Mouse (Mus musculus) kidney, embryonic 15.5 days (tissue): ENCODE results near the gene Tbx2. TPM values are rescaled to one million over a fixed set of nuclear protein-coding genes. Genes with fewer than 3 reads are reported as not detected.

Source experiments
- ATAC-seq: fragments of 200-750 bp; cut with Nextera tagmentation; replicated peaks from 2 replicates; pipeline ENCODE4 v1.8.0; 2017; ENCODE audit warnings: moderate TSS enrichment; ENCODE audit not compliant: low FRiP score
- H3K27ac ChIP-seq: fragments of 300-500 bp; sonication (generic); 2 replicates; pipeline ENCODE4 v1.5.1; 2015; ENCODE audit warnings: mild to moderate bottlenecking, inconsistent platforms
- H3K27me3 ChIP-seq: fragments of 300-500 bp; sonication (generic); 2 replicates; pipeline ENCODE4 v1.6.1; 2015; ENCODE audit warnings: inconsistent platforms
- H3K36me3 ChIP-seq: fragments of 300-500 bp; sonication (generic); 2 replicates; pipeline ENCODE4 v1.6.1; 2015; ENCODE audit warnings: inconsistent platforms
- H3K4me1 ChIP-seq: fragments of 300-500 bp; sonication (generic); 2 replicates; pipeline ENCODE4 v1.6.1; 2015; ENCODE audit warnings: inconsistent platforms
- H3K4me2 ChIP-seq: fragments of 300-500 bp; sonication (generic); 2 replicates; pipeline ENCODE4 v1.6.1; 2015; ENCODE audit warnings: moderate library complexity, mild to moderate bottlenecking, inconsistent platforms
- H3K4me3 ChIP-seq: fragments of 300-500 bp; sonication (generic); replicated peaks from 2 replicates; pipeline ENCODE4 v1.5.1; 2015; ENCODE audit warnings: mild to moderate bottlenecking, inconsistent platforms
- H3K9ac ChIP-seq: fragments of 300-500 bp; sonication (generic); 2 replicates; pipeline ENCODE4 v1.6.1; 2015; ENCODE audit warnings: mild to moderate bottlenecking, inconsistent platforms
- H3K9me3 ChIP-seq: fragments of 300-500 bp; sonication (generic); replicated peaks from 2 replicates; pipeline ENCODE4 v1.6.1; 2016; ENCODE audit warnings: inconsistent platforms
- WGBS: fragments of 180-500 bp; shearing (Covaris S2); methylation state at CpG from one replicate; pipeline ENCODE4 v1.1.7; 2015; ENCODE audit warnings: mixed read lengths; 5-methylcytosine and 5-hydroxymethylcytosine counted together
- polyA plus RNA-seq: library from polyadenylated mRNA; unstranded; fragments of >200 nt; fragmentation: Nextera tagmentation; extraction: Ambion mirVana; gene quantifications from 2 replicates; pipeline ENCODE4 v1.2.1, GENCODE M21; 2015

The Tbx2 gene
- polyA plus RNA-seq: 11.2 and 11.4 TPM in 2 replicates

DNA sequence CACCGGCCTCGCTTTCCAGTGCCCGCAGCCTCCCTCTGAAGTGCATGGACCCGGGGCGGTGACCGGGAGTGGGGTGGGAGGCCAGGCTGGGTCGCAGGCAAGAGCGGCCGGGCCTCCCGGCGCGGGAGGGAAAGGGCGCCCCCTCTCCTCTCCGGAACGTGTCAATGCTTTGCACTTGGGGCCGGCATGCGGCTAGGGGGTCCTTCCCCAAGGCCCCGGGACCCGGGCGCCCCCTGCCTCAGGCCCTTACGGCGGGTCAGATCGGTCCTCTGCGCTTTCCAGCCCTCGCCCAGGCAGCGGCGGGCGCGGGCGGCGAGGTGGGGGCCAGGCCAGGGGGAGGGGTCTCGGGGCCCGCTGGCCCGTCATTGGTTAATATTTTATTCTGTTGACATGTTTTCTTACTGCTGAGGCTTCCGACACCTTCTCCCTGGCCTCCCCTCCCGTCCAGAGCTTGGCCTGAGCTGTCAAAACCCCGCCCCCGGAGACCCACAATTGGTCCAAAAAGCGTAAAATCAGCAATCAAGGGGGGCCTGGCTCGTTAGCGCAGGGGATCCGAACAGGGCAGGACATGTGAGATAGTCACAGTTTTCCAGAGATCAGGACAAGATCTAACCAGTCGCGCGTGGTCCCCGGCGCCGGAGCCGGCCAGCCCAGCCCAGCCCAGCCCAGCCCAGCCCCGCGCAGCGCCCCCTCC is at the start of gene Tbx2:
TSS of gene Tbx2 (plus strand) at position 321 of the 694 bp plus-strand sequence.
- H3K9me3 ChIP-seq: no peaks in the 10 kb centered on the region
- H3K9ac ChIP-seq: peak within 1 kb of the TSS; percentile 87
- WGBS: under 1% methylated on average over 46 of the region's 52 CpGs
- peak within 1 kb of the TSS; percentile 92 for H3K4me2 ChIP-seq
- peak within 1 kb of the TSS; percentile 75 for H3K4me3 ChIP-seq
- ATAC-seq: peak; percentile 91
- H3K27ac ChIP-seq: peak within 1 kb of the TSS; percentile 94
- peaks cover 88% of the 10 kb centered on the region for H3K27me3 ChIP-seq
- peaks cover 69% of the 10 kb centered on the region for H3K4me1 ChIP-seq
- 0 out of 2 replicates have a peak, but pooled peaks cover 5% of the 10 kb centered on the region for H3K36me3 ChIP-seq

DNA sequence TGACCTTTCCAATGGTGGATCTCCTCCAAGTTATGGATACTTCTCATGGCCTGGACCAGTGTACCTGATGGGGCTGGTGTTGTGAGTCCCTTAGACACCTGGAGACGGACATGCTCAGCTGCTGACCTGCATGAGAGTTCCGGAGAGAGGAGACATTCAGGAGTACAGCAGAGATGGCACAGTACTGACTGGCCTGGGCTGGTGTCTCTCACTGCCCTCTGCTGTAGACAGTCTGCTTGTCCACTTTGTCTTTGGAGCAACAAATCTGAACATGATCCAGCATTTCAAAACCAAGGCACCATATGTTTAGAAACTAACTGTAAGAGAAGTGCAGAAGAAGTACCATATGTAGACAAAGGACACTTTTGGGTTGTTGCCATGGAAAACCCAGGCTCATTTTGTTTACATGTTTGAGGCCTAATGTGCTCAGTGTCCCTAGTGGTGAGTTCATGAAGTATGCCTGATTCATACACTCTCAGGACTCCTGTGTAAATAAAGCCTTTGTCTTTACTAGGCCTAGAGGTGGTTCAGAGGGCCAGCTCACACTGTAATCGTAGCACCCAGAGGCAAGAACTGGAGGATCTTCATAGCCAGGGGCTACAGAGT is 46.1 kb upstream of the Tbx2 start:
- 77% methylated on average over 3 of the region's 3 CpGs for WGBS
- no peak for ATAC-seq
- no peak overlapping the region for H3K27ac ChIP-seq

GRCm38 (mm10) chr11:85789750-85790149 is 42.6 kb upstream of the Tbx2 start:
- Histone ChIP-seq H3K27ac (no peak overlapping the region; the same call in 1 of the 2 replicates), H3K4me1 (peaks cover 50% of the 10 kb centered on the region), H3K9me3 (no peaks in the 10 kb centered on the region), H3K9ac (no peak overlapping the region), H3K36me3 (no peaks in the 10 kb centered on the region), H3K27me3 (no peaks in the 10 kb centered on the region), H3K4me3 (no peak overlapping the region), H3K4me2 (no peak overlapping the region)
- ATAC-seq: no peak
- WGBS: 79% methylated on average over 7 of the region's 7 CpGs

More for the DNA sequence above, 46.1 kb upstream of the Tbx2 start:
- Histone ChIP-seq H3K27me3 (no peaks in the 10 kb centered on the region), H3K4me1 (peaks cover 23% of the 10 kb centered on the region), H3K9ac (no peak overlapping the region), H3K4me3 (no peak overlapping the region), H3K4me2 (no peak overlapping the region), H3K36me3 (no peaks in the 10 kb centered on the region), H3K9me3 (no peaks in the 10 kb centered on the region)

DNA sequence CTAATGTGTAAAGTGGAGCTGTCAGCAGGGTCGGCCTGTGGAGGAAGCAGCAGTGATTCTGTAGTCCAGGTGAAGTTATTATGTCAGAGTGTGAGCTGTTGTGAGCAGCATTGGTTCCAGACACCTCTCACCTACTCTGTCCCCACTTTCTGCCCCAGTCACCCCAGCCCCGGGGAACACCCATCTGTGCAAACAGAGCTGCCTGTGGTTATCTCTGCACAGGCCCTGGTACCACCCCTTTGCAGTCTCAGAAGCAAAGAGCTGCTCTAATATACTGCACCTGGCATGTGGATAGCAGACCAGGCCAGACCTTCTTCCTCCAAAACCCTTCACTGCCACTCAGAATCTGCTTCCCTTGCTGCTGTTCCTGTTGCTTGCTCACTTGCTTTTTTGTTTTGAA is 42.1 kb upstream of the Tbx2 start:
- Histone ChIP-seq H3K36me3 (no peaks in the 10 kb centered on the region), H3K4me1 (peaks cover 50% of the 10 kb centered on the region), H3K27ac (peak overlapping the region; percentile 82), H3K4me3 (no peak overlapping the region), H3K4me2 (no peak overlapping the region), H3K9ac (no peak overlapping the region), H3K9me3 (no peaks in the 10 kb centered on the region), H3K27me3 (no peaks in the 10 kb centered on the region)
- 69% methylated on average over 2 of the region's 2 CpGs for WGBS
- ATAC-seq: peak; percentile 48; the same call in 1 of the 2 replicates

GRCm38 (mm10) chr11:85791212-85791611 is 41.1 kb upstream of the Tbx2 start:
- Histone ChIP-seq H3K36me3 (no peaks in the 10 kb centered on the region), H3K27me3 (no peaks in the 10 kb centered on the region), H3K4me3 (no peak overlapping the region), H3K4me1 (peaks cover 46% of the 10 kb centered on the region), H3K9me3 (no peaks in the 10 kb centered on the region), H3K4me2 (no peak overlapping the region), H3K9ac (no peak overlapping the region), H3K27ac (peak overlapping the region; percentile 82)
- 74% methylated on average over 1 of the region's 1 CpGs for WGBS
- ATAC-seq: no peak

DNA sequence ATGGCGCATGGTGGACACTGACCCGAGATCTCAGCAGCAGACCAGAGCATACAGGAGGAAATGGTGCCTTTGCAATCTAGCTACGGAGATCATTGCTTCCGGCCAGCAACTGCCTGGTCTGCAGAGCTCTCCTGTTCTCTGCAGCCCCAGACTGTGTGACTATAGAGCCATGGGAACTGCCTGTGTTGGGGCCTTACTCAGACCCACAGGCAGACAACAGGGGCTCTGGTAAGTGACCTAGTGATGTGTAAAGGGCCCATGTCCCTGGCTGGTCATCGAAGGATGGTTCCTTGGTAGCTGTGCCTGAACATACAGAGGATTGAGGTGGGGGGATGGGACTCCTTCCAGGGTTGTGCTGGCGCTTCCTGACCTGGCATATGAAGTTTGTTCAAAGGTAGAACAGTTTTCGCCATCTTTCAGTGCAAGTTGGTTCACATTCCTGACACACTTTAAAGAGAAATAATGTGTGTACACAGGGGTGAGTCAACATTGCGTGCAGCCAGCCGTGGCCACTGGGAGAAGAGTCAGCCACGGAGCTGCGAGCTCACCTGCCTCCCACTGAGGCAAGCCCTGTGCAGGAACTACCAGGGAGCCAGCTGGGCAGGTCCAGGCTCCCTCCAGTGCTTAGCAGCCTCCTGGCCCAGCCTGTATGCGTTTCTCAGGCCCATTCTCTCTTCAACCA is 39.7 kb upstream of the Tbx2 start:
- Histone ChIP-seq H3K9ac (no peak overlapping the region), H3K4me1 (peaks cover 38% of the 10 kb centered on the region), H3K4me2 (no peak overlapping the region), H3K4me3 (no peak overlapping the region), H3K9me3 (no peaks in the 10 kb centered on the region), H3K36me3 (no peaks in the 10 kb centered on the region), H3K27ac (peak overlapping the region; percentile 82), H3K27me3 (no peaks in the 10 kb centered on the region)
- peak; percentile 88 for ATAC-seq
- 57% methylated on average over 12 of the region's 12 CpGs for WGBS

DNA sequence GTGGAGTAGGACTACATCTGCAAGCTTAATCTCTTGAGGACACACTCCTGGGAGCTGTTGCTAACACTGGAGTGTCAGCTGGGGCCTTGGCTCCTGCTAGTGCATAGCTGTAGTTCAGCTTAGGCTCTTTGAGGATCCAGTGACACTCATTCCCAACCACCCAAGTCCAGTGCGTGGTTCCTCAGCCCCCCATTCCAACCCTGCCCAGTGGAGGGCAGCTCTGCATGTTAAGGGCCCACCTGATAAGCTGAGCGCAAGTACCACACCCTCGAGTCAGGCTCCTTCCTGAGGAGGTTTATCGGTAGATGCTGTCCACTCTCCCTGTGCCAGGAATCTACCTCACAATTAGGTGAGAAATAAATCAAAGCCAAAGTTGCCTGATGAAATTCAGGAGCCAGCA is 32.9 kb upstream of the Tbx2 start:
- Histone ChIP-seq H3K4me2 (peak overlapping the region; percentile 31; the same call in 1 of the 2 replicates), H3K27ac (peak overlapping the region; percentile 41; the same call in 1 of the 2 replicates), H3K36me3 (no peaks in the 10 kb centered on the region), H3K4me3 (no peak overlapping the region), H3K9me3 (no peaks in the 10 kb centered on the region), H3K4me1 (peaks cover 30% of the 10 kb centered on the region), H3K9ac (no peak overlapping the region), H3K27me3 (no peaks in the 10 kb centered on the region)
- 66% methylated on average over 4 of the region's 4 CpGs for WGBS
- ATAC-seq: no peak

DNA sequence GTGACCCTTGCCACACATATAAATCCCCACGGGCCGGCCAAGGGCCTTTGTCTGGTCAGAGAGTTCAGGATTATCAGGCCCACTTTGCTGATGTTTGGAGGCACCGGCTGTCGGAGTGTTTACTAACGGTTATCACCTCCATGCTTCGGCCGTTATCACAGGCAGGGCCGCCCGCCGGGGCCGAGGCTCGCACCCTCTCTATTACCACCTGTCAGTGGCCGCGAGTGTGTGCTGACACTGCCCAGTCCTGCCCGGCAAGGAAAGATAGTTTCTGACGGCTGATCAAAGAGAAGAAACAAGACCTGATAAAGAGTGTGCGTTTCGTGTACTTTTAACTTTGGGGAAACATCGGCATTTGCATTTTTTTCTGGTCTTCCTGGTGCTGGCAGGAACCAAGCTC is 32.5 kb upstream of the Tbx2 start:
- 24% methylated on average over 19 of the region's 19 CpGs for WGBS
- Histone ChIP-seq H3K4me3 (no peak overlapping the region), H3K4me2 (peak overlapping the region; percentile 31; the same call in 1 of the 2 replicates), H3K36me3 (no peaks in the 10 kb centered on the region), H3K4me1 (peaks cover 30% of the 10 kb centered on the region), H3K27ac (peak overlapping the region; percentile 41; the same call in 1 of the 2 replicates), H3K27me3 (no peaks in the 10 kb centered on the region), H3K9ac (no peak overlapping the region), H3K9me3 (no peaks in the 10 kb centered on the region)
- ATAC-seq: 0 out of 2 replicates have a peak, but pooled peaks have one; percentile 55

- no peak for ATAC-seq
- 55% methylated on average over 11 of the region's 11 CpGs for WGBS
- H3K9ac ChIP-seq: no peak overlapping the region
- H3K36me3 ChIP-seq: no peaks in the 10 kb centered on the region
- H3K4me1 ChIP-seq: peaks cover 30% of the 10 kb centered on the region
- no peaks in the 10 kb centered on the region for H3K9me3 ChIP-seq
- H3K27ac ChIP-seq: 0 out of 2 replicates have a peak overlapping the region, but pooled peaks have one; percentile 7
- H3K27me3 ChIP-seq: no peaks in the 10 kb centered on the region
- no peak overlapping the region for H3K4me3 ChIP-seq
- no peak overlapping the region for H3K4me2 ChIP-seq
These were observed 32.0 kb upstream of the Tbx2 start for GRCm38 (mm10) chr11:85800380-85800779.

DNA sequence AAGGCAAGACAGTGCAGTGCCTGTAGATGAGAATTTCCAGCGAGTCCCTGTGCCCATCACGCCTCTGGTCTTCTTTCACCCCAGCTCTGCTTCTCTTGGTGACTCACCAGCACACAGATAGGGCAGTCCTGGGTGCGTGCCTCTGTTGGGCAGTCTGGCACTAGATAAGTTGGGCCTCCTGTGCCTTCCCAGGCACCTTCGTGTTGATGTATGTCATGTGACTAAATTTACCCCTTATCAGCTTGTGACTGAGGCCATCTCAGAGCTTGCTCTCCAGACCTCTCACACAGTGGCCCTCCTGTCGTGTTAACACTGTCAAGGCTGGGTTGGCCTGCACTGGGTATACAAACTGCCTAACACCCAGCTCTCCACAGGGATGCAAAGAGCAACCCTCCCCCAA is 28.3 kb upstream of the Tbx2 start:
- peak; percentile 70; the same call in 1 of the 2 replicates for ATAC-seq
- Histone ChIP-seq H3K36me3 (no peaks in the 10 kb centered on the region), H3K9ac (no peak overlapping the region), H3K4me1 (peaks cover 30% of the 10 kb centered on the region), H3K27me3 (no peaks in the 10 kb centered on the region), H3K27ac (no peak overlapping the region), H3K9me3 (no peaks in the 10 kb centered on the region), H3K4me2 (no peak overlapping the region), H3K4me3 (no peak overlapping the region)
- WGBS: 76% methylated on average over 5 of the region's 5 CpGs

- Histone ChIP-seq H3K36me3 (no peaks in the 10 kb centered on the region), H3K27me3 (no peaks in the 10 kb centered on the region), H3K4me1 (peaks cover 15% of the 10 kb centered on the region), H3K4me2 (no peak overlapping the region), H3K9ac (no peak overlapping the region), H3K27ac (no peak overlapping the region), H3K9me3 (no peaks in the 10 kb centered on the region), H3K4me3 (no peak overlapping the region)
- ATAC-seq: no peak
- WGBS: 81% methylated on average over 1 of the region's 1 CpGs
These were observed 26.6 kb upstream of the Tbx2 start for GRCm38 (mm10) chr11:85805779-85806178.

DNA sequence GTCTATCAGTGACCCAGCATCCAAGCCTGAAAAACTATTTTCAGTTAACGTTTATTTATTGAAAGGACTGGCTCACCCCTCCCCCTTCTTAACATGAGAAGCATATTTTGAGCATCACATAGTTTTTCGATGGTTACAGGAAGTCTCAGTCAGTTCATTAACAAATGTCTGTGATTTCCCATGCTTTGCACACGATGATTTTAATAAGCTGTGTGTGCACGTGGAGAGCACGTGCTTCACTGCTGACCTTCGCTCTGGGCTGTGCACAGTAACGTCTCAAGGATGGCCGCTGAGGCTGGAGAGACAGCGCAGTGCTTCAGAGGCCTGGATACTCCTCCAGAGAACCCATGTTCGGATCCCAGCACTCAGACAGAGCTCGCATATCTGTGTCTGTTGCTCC is 25.0 kb upstream of the Tbx2 start:
- Histone ChIP-seq H3K9ac (no peak overlapping the region), H3K4me1 (peaks cover 15% of the 10 kb centered on the region), H3K27ac (no peak overlapping the region), H3K9me3 (no peaks in the 10 kb centered on the region), H3K4me2 (no peak overlapping the region), H3K27me3 (no peaks in the 10 kb centered on the region), H3K4me3 (no peak overlapping the region), H3K36me3 (no peaks in the 10 kb centered on the region)
- WGBS: 69% methylated on average over 11 of the region's 11 CpGs
- ATAC-seq: no peak
